Mouse (Mus musculus): ENCODE results near the gene Lipe. TPM values are rescaled to one million over a fixed set of nuclear protein-coding genes. Genes with fewer than 3 reads are reported as not detected.

The Lipe gene
- polyA plus RNA-seq, 1 experiment: 9.1 TPM

- H3K27me3 ChIP-seq (replicated peaks): no peaks in the 10 kb centered on the region
- peak overlapping the region; percentile 42 for H3K4me3 ChIP-seq (replicated peaks)
- TF ChIP-seq GATA1 (IDR thresholded peaks at IDR 0.05; ENCODE audit: borderline replicate concordance, low read length) (no peak), FLI1 (IDR thresholded peaks at IDR 0.05; ENCODE audit: low read length) (no peak)
- peaks cover 35% of the 10 kb centered on the region for H3K4me1 ChIP-seq
- H3K36me3 ChIP-seq (replicated peaks; ENCODE audit: low read length): peaks cover 4% of the 10 kb centered on the region
- no peaks in the 10 kb centered on the region for H3K9me3 ChIP-seq
Observed at GRCm38 (mm10) chr7:25396621-25397020, 1.9 kb downstream of the Lipe start.

- H3K4me1 ChIP-seq: peaks cover 43% of the 10 kb centered on the region
- H3K27me3 ChIP-seq (replicated peaks): no peaks in the 10 kb centered on the region
- H3K36me3 ChIP-seq (replicated peaks; ENCODE audit: low read length): peaks cover 7% of the 10 kb centered on the region
- H3K4me3 ChIP-seq (replicated peaks): peak overlapping the region; percentile 94
- H3K9me3 ChIP-seq: no peaks in the 10 kb centered on the region
- TF ChIP-seq FLI1 (IDR thresholded peaks at IDR 0.05; ENCODE audit: low read length): no peak
- TF ChIP-seq GATA1 (IDR thresholded peaks at IDR 0.05; ENCODE audit: borderline replicate concordance, low read length): no peak
Observed at GRCm38 (mm10) chr7:25395558-25396521, 2.7 kb downstream of the Lipe start.

GRCm38 (mm10) chr7:25395186-25395557 lies 3.3 kb downstream of the Lipe start:
- Histone ChIP-seq H3K27me3 (replicated peaks) (no peaks in the 10 kb centered on the region), H3K9me3 (no peaks in the 10 kb centered on the region), H3K4me3 (replicated peaks) (peak overlapping the region; percentile 94), H3K4me1 (peaks cover 50% of the 10 kb centered on the region), H3K36me3 (replicated peaks; ENCODE audit: low read length) (peaks cover 11% of the 10 kb centered on the region)
- no peak for TF ChIP-seq FLI1 (IDR thresholded peaks at IDR 0.05; ENCODE audit: low read length)
- no peak for TF ChIP-seq GATA1 (IDR thresholded peaks at IDR 0.05; ENCODE audit: borderline replicate concordance, low read length)

GRCm38 (mm10) chr7:25394754-25395153 lies 3.8 kb downstream of the Lipe start:
- Histone ChIP-seq H3K4me3 (replicated peaks) (peak overlapping the region; percentile 94), H3K27me3 (replicated peaks) (no peaks in the 10 kb centered on the region), H3K4me1 (peaks cover 54% of the 10 kb centered on the region), H3K36me3 (replicated peaks; ENCODE audit: low read length) (peaks cover 12% of the 10 kb centered on the region), H3K9me3 (no peaks in the 10 kb centered on the region)
- TF ChIP-seq GATA1 (IDR thresholded peaks at IDR 0.05; ENCODE audit: borderline replicate concordance, low read length) (no peak), FLI1 (IDR thresholded peaks at IDR 0.05; ENCODE audit: low read length) (no peak)

- Histone ChIP-seq H3K27me3 (replicated peaks) (no peaks in the 10 kb centered on the region), H3K36me3 (replicated peaks; ENCODE audit: low read length) (peaks cover 18% of the 10 kb centered on the region), H3K9me3 (no peaks in the 10 kb centered on the region), H3K4me1 (peaks cover 60% of the 10 kb centered on the region), H3K4me3 (replicated peaks) (peak overlapping the region; percentile 47)
- no peak for TF ChIP-seq FLI1 (IDR thresholded peaks at IDR 0.05; ENCODE audit: low read length)
Observed at GRCm38 (mm10) chr7:25393451-25394210, 4.9 kb downstream of the Lipe start.

- Histone ChIP-seq H3K4me1 (peaks cover 68% of the 10 kb centered on the region), H3K4me3 (replicated peaks) (no peak overlapping the region), H3K27me3 (replicated peaks) (no peaks in the 10 kb centered on the region), H3K36me3 (replicated peaks; ENCODE audit: low read length) (peaks cover 26% of the 10 kb centered on the region), H3K9me3 (no peaks in the 10 kb centered on the region)
- no peak for TF ChIP-seq FLI1 (IDR thresholded peaks at IDR 0.05; ENCODE audit: low read length)
- no peak for TF ChIP-seq GATA1 (IDR thresholded peaks at IDR 0.05; ENCODE audit: borderline replicate concordance, low read length)
Observed at GRCm38 (mm10) chr7:25392851-25393250, 5.7 kb downstream of the Lipe start.

- H3K4me1 ChIP-seq: peaks cover 71% of the 10 kb centered on the region
- TF ChIP-seq FLI1 (IDR thresholded peaks at IDR 0.05; ENCODE audit: low read length): no peak
- no peak for TF ChIP-seq GATA1 (IDR thresholded peaks at IDR 0.05; ENCODE audit: borderline replicate concordance, low read length)
- no peak overlapping the region for H3K4me3 ChIP-seq (replicated peaks)
- no peaks in the 10 kb centered on the region for H3K9me3 ChIP-seq
- peaks cover 35% of the 10 kb centered on the region for H3K36me3 ChIP-seq (replicated peaks; ENCODE audit: low read length)
- no peaks in the 10 kb centered on the region for H3K27me3 ChIP-seq (replicated peaks)
Observed at GRCm38 (mm10) chr7:25391856-25392453, 6.6 kb downstream of the Lipe start.

GRCm38 (mm10) chr7:25390986-25391385 lies 7.5 kb downstream of the Lipe start:
- Histone ChIP-seq H3K36me3 (replicated peaks; ENCODE audit: low read length) (peaks cover 42% of the 10 kb centered on the region), H3K9me3 (no peaks in the 10 kb centered on the region), H3K4me3 (replicated peaks) (no peak overlapping the region), H3K4me1 (peaks cover 68% of the 10 kb centered on the region), H3K27me3 (replicated peaks) (no peaks in the 10 kb centered on the region)
- no peak for TF ChIP-seq GATA1 (IDR thresholded peaks at IDR 0.05; ENCODE audit: borderline replicate concordance, low read length)
- TF ChIP-seq FLI1 (IDR thresholded peaks at IDR 0.05; ENCODE audit: low read length): no peak

- TF ChIP-seq GATA1 (IDR thresholded peaks at IDR 0.05; ENCODE audit: borderline replicate concordance, low read length): no peak
- no peak for TF ChIP-seq FLI1 (IDR thresholded peaks at IDR 0.05; ENCODE audit: low read length)
- Histone ChIP-seq H3K4me3 (replicated peaks) (peak overlapping the region; percentile 20), H3K4me1 (peaks cover 75% of the 10 kb centered on the region)
Observed at GRCm38 (mm10) chr7:25390054-25390770, 8.3 kb downstream of the Lipe start.

More at GRCm38 (mm10) chr7:25390054-25390770, 8.3 kb downstream of the Lipe start:
- Histone ChIP-seq H3K9me3 (no peaks in the 10 kb centered on the region), H3K36me3 (replicated peaks; ENCODE audit: low read length) (peaks cover 49% of the 10 kb centered on the region), H3K27me3 (replicated peaks) (no peaks in the 10 kb centered on the region)

Data from megakaryocyte, embryonic 14.5 days (primary cell).